ENCODE assay signal across 37 mouse cellular contexts in genomic region chr16:27404107-27404506, GRCm38 (mm10). TPM values are rescaled to one million over a fixed set of nuclear protein-coding genes. Genes with fewer than 3 reads are reported as not detected.
"Had no signal": no experiment of that assay in that cellular context is flagged by ENCODE, and none has a peak within 500 bp of the region (broad histone marks: within the 10 kb centered on the region; RNA-seq: fewer than 3 reads in every experiment).

No protein-coding gene starts in this region.

- H3K4me2 ChIP-seq: embryonic facial prominence, embryonic 12.5 days; embryonic facial prominence, embryonic 13.5 days; embryonic facial prominence, embryonic 15.5 days; forebrain, embryonic 12.5 days; forebrain, embryonic 13.5 days; forebrain, embryonic 15.5 days had no signal

- DNase-seq: cerebellum, adult 9-10 months; cerebellum, adult 9-11 months; cerebellum, postnatal 10 days; cerebellum, postnatal 14 days; cerebellum, postnatal 25 days; cerebellum, postnatal 36 days; embryo, embryonic 11 days; forebrain, postnatal 0 days; gastrocnemius, adult 2 months; gastrocnemius, postnatal 10 days; gastrocnemius, postnatal 14 days; gastrocnemius, postnatal 25 days; gastrocnemius, postnatal 36 days; heart, adult 11 months; heart, adult 18-20 months; heart, adult 2 months had no signal

- H3K4me3 ChIP-seq: embryonic facial prominence, embryonic 10.5 days; embryonic facial prominence, embryonic 12.5 days; embryonic facial prominence, embryonic 13.5 days; embryonic facial prominence, embryonic 15.5 days; erythroblast, embryonic 14.5 days; forebrain, embryonic 10.5 days; forebrain, embryonic 12.5 days; forebrain, embryonic 13.5 days; forebrain, embryonic 15.5 days; gastrocnemius, adult 2 months; heart, adult 2 months had no signal

- H3K9me3 ChIP-seq: embryonic facial prominence, embryonic 10.5 days; embryonic facial prominence, embryonic 12.5 days; embryonic facial prominence, embryonic 13.5 days; embryonic facial prominence, embryonic 15.5 days; forebrain, embryonic 10.5 days; forebrain, embryonic 12.5 days; forebrain, embryonic 13.5 days; forebrain, embryonic 15.5 days had no signal

- H3K4me1 ChIP-seq: embryonic facial prominence, embryonic 10.5 days; embryonic facial prominence, embryonic 12.5 days; embryonic facial prominence, embryonic 15.5 days; forebrain, embryonic 10.5 days; forebrain, embryonic 12.5 days; forebrain, embryonic 13.5 days; forebrain, embryonic 15.5 days had no signal

- H3K9ac ChIP-seq: embryonic facial prominence, embryonic 12.5 days; embryonic facial prominence, embryonic 13.5 days; embryonic facial prominence, embryonic 15.5 days; forebrain, embryonic 12.5 days; forebrain, embryonic 13.5 days; forebrain, embryonic 15.5 days; forebrain, postnatal 0 days had no signal

- H3K27ac ChIP-seq: embryonic facial prominence, embryonic 10.5 days; embryonic facial prominence, embryonic 12.5 days; embryonic facial prominence, embryonic 13.5 days; embryonic facial prominence, embryonic 15.5 days; forebrain, embryonic 10.5 days; forebrain, embryonic 12.5 days; forebrain, embryonic 13.5 days; forebrain, embryonic 15.5 days; gastrocnemius, adult 2 months; heart, adult 2 months had no signal

- H3K27me3 ChIP-seq: embryonic facial prominence, embryonic 12.5 days; embryonic facial prominence, embryonic 13.5 days; embryonic facial prominence, embryonic 15.5 days; forebrain, embryonic 12.5 days; forebrain, embryonic 13.5 days; forebrain, embryonic 15.5 days had no signal

RNA-seq across cellular contexts. Expression of gene Uts2b, which starts 34.1 kb away (rescaled TPM):
- total RNA-seq: common myeloid progenitor, adult 5-6 weeks; forebrain, postnatal 0 days; gastrocnemius, adult 18-20 months; gastrocnemius, adult 2 months; gastrocnemius, adult 8-10 months; gastrocnemius, postnatal 10 days; gastrocnemius, postnatal 14 days; gastrocnemius, postnatal 25 days; gastrocnemius, postnatal 36 days; gastrocnemius, postnatal 4 days; granulocyte monocyte progenitor cell, adult 5-6 weeks had no signal
- polyA plus RNA-seq: cortical plate, adult 2 months; embryonic facial prominence, embryonic 10.5 days; embryonic facial prominence, embryonic 11.5 days; embryonic facial prominence, embryonic 15.5 days; erythroblast, embryonic 14.5 days; forebrain, embryonic 10.5 days; forebrain, embryonic 11.5 days; forebrain, embryonic 12.5 days; forebrain, embryonic 13.5 days; forebrain, embryonic 14.5 days; forebrain, embryonic 15.5 days; forebrain, embryonic 16.5 days; forebrain, postnatal 0 days; frontal cortex, adult 2 months; gonadal fat pad, adult 2 months had no signal
